ENCODE assay signal across 8 mouse cellular contexts in genomic region chr8:11002816-11003215, GRCm38 (mm10). TPM values are rescaled to one million over a fixed set of nuclear protein-coding genes. Genes with fewer than 3 reads are reported as not detected.
DNase-seq lines count a peak whose midpoint lies in the region; ATAC-seq and TF ChIP-seq lines count a peak whose summit lies in the region.

No protein-coding gene starts in this region.

- peak overlapping the region; percentile 40 for H3K4me3 ChIP-seq in kidney, adult 2 months (ENCODE audit: insufficient read depth, low read depth, low read length)
- peak overlapping the region; percentile 84 for H3K4me3 ChIP-seq in embryonic facial prominence, embryonic 11.5 days (ENCODE audit: low read depth, low read length)
- H3K4me3 ChIP-seq in hindbrain, postnatal 0 days (ENCODE audit: low read length): peak overlapping the region; percentile 78
- peak overlapping the region; percentile 76 for H3K4me3 ChIP-seq in midbrain, embryonic 15.5 days

- no peak for TF ChIP-seq POLR2A in kidney, adult 2 months (IDR thresholded peaks at IDR 0.05; ENCODE audit: low read depth, low read length)

- no peak for ATAC-seq in embryonic facial prominence, embryonic 11.5 days (replicated peaks; ENCODE audit: insufficient number of reproducible peaks, low FRiP score, low TSS enrichment, low read depth)
- no peak for ATAC-seq in hindbrain, postnatal 0 days
- no peak for ATAC-seq in midbrain, embryonic 15.5 days (replicated peaks)

- DNase-seq in kidney, adult 2 months: no peak
- no peak for DNase-seq in kidney, postnatal 14 days
- DNase-seq in embryonic facial prominence, embryonic 11.5 days (ENCODE audit: low spot score): no peak
- DNase-seq in hindbrain, postnatal 0 days (ENCODE audit: low spot score): no peak
- no peak for DNase-seq in frontal cortex, postnatal 14 days (ENCODE audit: low spot score in 2 of 2)
- DNase-seq in natural killer cell, adult 2 months (ENCODE audit: low spot score in 2 of 2): no peak
- no peak for DNase-seq in urinary bladder, postnatal 25 days (ENCODE audit: low spot score)

- peak overlapping the region; percentile 53 for H3K9ac ChIP-seq in embryonic facial prominence, embryonic 11.5 days (replicated peaks; ENCODE audit: low read length)
- peak overlapping the region; percentile 58; the same call in 1 of the 2 replicates for H3K9ac ChIP-seq in hindbrain, postnatal 0 days (replicated peaks; ENCODE audit: low read length)
- H3K9ac ChIP-seq in midbrain, embryonic 15.5 days: peak overlapping the region; percentile 19

- peaks cover 28% of the 10 kb centered on the region; the same call in 1 of the 2 replicates for H3K4me1 ChIP-seq in kidney, adult 2 months (ENCODE audit: control insufficient read depth, insufficient read depth, low read length)
- H3K4me1 ChIP-seq in embryonic facial prominence, embryonic 11.5 days (ENCODE audit: control insufficient read depth, insufficient read depth, low read length): peaks cover 24% of the 10 kb centered on the region
- peaks cover 52% of the 10 kb centered on the region for H3K4me1 ChIP-seq in hindbrain, postnatal 0 days (ENCODE audit: insufficient read depth, low read length)
- peaks cover 87% of the 10 kb centered on the region for H3K4me1 ChIP-seq in midbrain, embryonic 15.5 days

- H3K27me3 ChIP-seq in kidney, adult 2 months (replicated peaks; ENCODE audit: control insufficient read depth, insufficient read depth, low read length): no peaks in the 10 kb centered on the region
- no peaks in the 10 kb centered on the region for H3K27me3 ChIP-seq in embryonic facial prominence, embryonic 11.5 days (ENCODE audit: control insufficient read depth, insufficient read depth, low read length)
- no peaks in the 10 kb centered on the region for H3K27me3 ChIP-seq in hindbrain, postnatal 0 days (ENCODE audit: insufficient read depth, low read length)
- H3K27me3 ChIP-seq in midbrain, embryonic 15.5 days (replicated peaks): no peaks in the 10 kb centered on the region

- no peak for TF ChIP-seq CTCF in kidney, adult 2 months (conservative IDR thresholded peaks at IDR 0.05; ENCODE audit: insufficient read depth, insufficient read length, low read depth, low read length)
- no peak for TF ChIP-seq CTCF in hindbrain, postnatal 0 days (IDR thresholded peaks at IDR 0.05; ENCODE audit: low read depth)

- H3K9me3 ChIP-seq in embryonic facial prominence, embryonic 11.5 days (replicated peaks; ENCODE audit: control insufficient read depth, low read length): no peaks in the 10 kb centered on the region
- no peaks in the 10 kb centered on the region for H3K9me3 ChIP-seq in hindbrain, postnatal 0 days (ENCODE audit: low read length)
- H3K9me3 ChIP-seq in midbrain, embryonic 15.5 days: no peaks in the 10 kb centered on the region

- no peak overlapping the region for H3K27ac ChIP-seq in kidney, adult 2 months (ENCODE audit: insufficient read depth, low read depth, low read length)
- no peak overlapping the region for H3K27ac ChIP-seq in embryonic facial prominence, embryonic 11.5 days (replicated peaks; ENCODE audit: low read depth, low read length)
- no peak overlapping the region for H3K27ac ChIP-seq in hindbrain, postnatal 0 days
- H3K27ac ChIP-seq in midbrain, embryonic 15.5 days: peak overlapping the region; percentile 8; the same call in 1 of the 2 replicates

- WGBS in kidney, adult 2 months: 38% methylated on average over 6 of the region's 6 CpGs
- WGBS in embryonic facial prominence, embryonic 11.5 days: 28% methylated on average over 6 of the region's 6 CpGs
- 22% methylated on average over 6 of the region's 6 CpGs for whole genome bisulfite sequencing in hindbrain, postnatal 0 days
- WGBS in midbrain, embryonic 15.5 days: 16% methylated on average over 6 of the region's 6 CpGs

- H3K36me3 ChIP-seq in kidney, adult 2 months (ENCODE audit: control insufficient read depth, insufficient read depth, low read length): no peaks in the 10 kb centered on the region; the same call in 1 of the 2 replicates
- no peaks in the 10 kb centered on the region; the same call in 1 of the 2 replicates for H3K36me3 ChIP-seq in embryonic facial prominence, embryonic 11.5 days (replicated peaks; ENCODE audit: control insufficient read depth, insufficient read depth, low read depth, low read length)
- H3K36me3 ChIP-seq in hindbrain, postnatal 0 days (ENCODE audit: insufficient read depth, low read length): no peaks in the 10 kb centered on the region
- H3K36me3 ChIP-seq in midbrain, embryonic 15.5 days (replicated peaks): no peaks in the 10 kb centered on the region

- H3K4me2 ChIP-seq in embryonic facial prominence, embryonic 11.5 days (ENCODE audit: low read depth, low read length): peak overlapping the region; percentile 89
- H3K4me2 ChIP-seq in hindbrain, postnatal 0 days (ENCODE audit: low read depth, low read length): peak overlapping the region; percentile 88
- peak overlapping the region; percentile 87 for H3K4me2 ChIP-seq in midbrain, embryonic 15.5 days

RNA-seq across cellular contexts. Expression of gene Irs2, which starts 5.4 kb away (rescaled TPM):
- polyA plus RNA-seq in kidney, adult 2 months (2012; rRNA removed): 10.4 and 10.5 TPM in 2 replicates
- polyA plus RNA-seq in embryonic facial prominence, embryonic 11.5 days (2014; fragmentation: Nextera tagmentation; extraction: Ambion mirVana): 6.7 and 6.8 TPM in 2 replicates
- 42.4 and 53.2 TPM in 2 replicates for total RNA-seq in hindbrain, postnatal 0 days (2014; rRNA removed)
- polyA plus RNA-seq in hindbrain, postnatal 0 days (2015; fragmentation: Nextera tagmentation; extraction: Ambion mirVana): 6.3 and 7.3 TPM in 2 replicates
- polyA plus RNA-seq in midbrain, embryonic 15.5 days (2015; fragmentation: Nextera tagmentation; extraction: Ambion mirVana): 6.8 and 6.9 TPM in 2 replicates
